Mouse (Mus musculus): ENCODE data around the gene Tbcd. TPM values are rescaled to one million over a fixed set of nuclear protein-coding genes. Genes with fewer than 3 reads are reported as not detected.

Tbcd gene
- polyA plus RNA-seq, 1 experiment from 2014 or later, result 57.1 TPM

DNA sequence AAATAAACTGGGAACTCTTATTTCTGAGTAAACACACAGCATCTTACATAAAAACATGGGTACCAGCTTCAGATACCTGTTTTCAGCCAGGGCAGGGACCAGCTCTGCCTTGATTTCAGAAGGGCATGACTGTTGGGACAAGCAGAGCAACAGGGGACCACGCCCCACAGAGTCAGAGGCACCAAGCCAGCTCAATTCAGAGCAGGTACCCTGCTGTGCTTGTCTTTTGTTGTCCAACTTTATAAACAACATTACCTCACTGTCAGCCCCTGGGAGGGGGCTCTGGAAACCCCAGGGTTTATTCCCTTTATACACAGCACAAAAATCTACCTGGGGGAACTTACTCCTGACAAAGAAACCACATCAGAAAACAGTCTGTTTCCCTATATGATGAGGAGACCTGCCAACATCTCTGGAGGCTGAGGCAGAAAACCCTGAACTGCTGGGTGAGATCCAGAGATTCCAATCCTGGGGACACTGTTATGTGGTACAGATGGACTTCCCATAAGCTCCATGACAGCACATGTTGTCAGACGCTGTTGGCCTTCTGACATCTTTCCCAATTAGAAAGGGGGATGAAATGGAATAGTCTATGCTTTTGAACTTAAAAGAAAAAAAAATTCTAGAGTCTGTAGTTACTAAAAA, 189.9 kb downstream of the Tbcd start:
- 58% methylated on average over 2 of the region's 2 CpGs for WGBS
- Histone ChIP-seq H3K27me3 (ENCODE audit: poor library complexity, severe bottlenecking) (no peaks in the 10 kb centered on the region), H3K27ac (no peak overlapping the region), H3K4me1 (peaks cover 6% of the 10 kb centered on the region; the same call in 1 of the 2 replicates), H3K36me3 (replicated peaks) (peaks cover 37% of the 10 kb centered on the region), H3K4me3 (no peak overlapping the region), H3K9me3 (no peaks in the 10 kb centered on the region)
- DNase-seq (ENCODE audit: extremely low spot score, low spot score), result no peak

DNA sequence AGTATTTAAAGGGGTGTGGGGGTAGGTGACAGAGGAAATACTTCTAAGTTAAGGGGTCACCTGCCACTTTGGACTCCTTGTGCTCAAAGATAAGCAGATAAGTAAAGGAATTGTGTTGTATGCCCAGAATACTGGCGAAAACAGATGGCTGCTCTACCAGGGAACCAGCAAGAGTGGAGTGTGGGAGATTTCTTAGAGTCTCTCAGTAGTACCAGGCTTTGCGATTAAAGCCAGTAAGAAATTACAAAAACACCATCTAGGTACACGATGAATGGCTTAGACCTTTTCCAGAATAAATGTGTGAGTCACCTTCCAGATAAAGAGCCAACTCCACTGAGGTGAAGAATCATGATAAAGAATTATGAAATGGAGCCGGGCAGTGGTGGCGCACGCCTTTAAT, 193.6 kb downstream of the Tbcd start:
- DNase-seq (ENCODE audit: extremely low spot score, low spot score), result no peak
- H3K27ac ChIP-seq, result no peak overlapping the region
- H3K27me3 ChIP-seq (ENCODE audit: poor library complexity, severe bottlenecking), result no peaks in the 10 kb centered on the region
- 94% methylated on average over 6 of the region's 6 CpGs for WGBS
- H3K9me3 ChIP-seq, result no peaks in the 10 kb centered on the region
- H3K4me3 ChIP-seq, result no peak overlapping the region
- H3K36me3 ChIP-seq (replicated peaks), result peaks cover 13% of the 10 kb centered on the region
- peaks cover 6% of the 10 kb centered on the region for H3K4me1 ChIP-seq

DNA sequence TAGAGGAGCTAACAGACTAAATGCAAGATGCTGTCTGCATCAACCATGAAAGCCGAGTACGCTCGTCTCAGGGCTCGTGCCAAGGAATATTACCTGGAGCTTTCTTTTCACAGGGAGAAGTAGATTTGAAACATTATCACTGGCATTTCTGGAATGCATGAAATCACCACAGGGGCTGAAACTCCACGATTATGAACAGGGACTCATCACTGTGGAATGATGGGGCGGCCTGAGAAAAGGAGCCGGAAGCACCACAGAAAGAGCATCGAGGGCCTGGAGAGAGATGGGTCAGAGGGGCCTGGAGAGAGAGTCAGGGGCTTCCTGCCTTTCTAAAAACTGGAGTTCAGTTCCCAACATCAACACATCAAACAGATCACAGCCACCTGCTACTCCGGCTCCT, 195.6 kb downstream of the Tbcd start:
- Histone ChIP-seq H3K27me3 (ENCODE audit: poor library complexity, severe bottlenecking) (no peaks in the 10 kb centered on the region), H3K4me1 (no peaks in the 10 kb centered on the region; the same call in 1 of the 2 replicates), H3K27ac (no peak overlapping the region), H3K4me3 (no peak overlapping the region), H3K36me3 (replicated peaks) (peaks cover 15% of the 10 kb centered on the region), H3K9me3 (no peaks in the 10 kb centered on the region)
- DNase-seq (ENCODE audit: extremely low spot score, low spot score), result no peak
- whole genome bisulfite sequencing, result 79% methylated on average over 9 of the region's 9 CpGs

DNA sequence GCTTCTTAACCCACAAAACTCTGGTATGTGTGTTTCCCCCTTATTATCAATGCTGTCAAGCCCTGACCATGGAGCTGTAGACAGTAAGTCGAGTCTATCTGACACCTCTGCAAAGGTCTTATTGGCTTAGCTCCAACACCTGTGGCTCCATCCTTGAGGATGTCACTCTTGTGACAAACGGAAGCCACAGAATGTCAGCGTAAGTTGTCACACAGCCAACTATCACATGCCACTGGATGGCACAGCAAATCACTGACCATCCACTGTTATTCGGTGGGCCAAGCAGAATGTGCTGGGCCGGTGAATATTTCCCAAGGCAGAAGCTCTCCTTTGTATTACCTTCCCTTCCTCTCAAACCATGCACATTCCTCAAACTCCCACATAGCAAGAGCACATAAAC, 196.4 kb downstream of the Tbcd start:
- H3K9me3 ChIP-seq, result no peaks in the 10 kb centered on the region
- WGBS, result 96% methylated on average over 5 of the region's 5 CpGs
- no peaks in the 10 kb centered on the region; the same call in 1 of the 2 replicates for H3K4me1 ChIP-seq
- no peaks in the 10 kb centered on the region for H3K27me3 ChIP-seq (ENCODE audit: poor library complexity, severe bottlenecking)
- H3K27ac ChIP-seq, result no peak overlapping the region
- H3K36me3 ChIP-seq (replicated peaks), result peaks cover 15% of the 10 kb centered on the region
- no peak overlapping the region for H3K4me3 ChIP-seq
- no peak for DNase-seq (ENCODE audit: extremely low spot score, low spot score)

DNA sequence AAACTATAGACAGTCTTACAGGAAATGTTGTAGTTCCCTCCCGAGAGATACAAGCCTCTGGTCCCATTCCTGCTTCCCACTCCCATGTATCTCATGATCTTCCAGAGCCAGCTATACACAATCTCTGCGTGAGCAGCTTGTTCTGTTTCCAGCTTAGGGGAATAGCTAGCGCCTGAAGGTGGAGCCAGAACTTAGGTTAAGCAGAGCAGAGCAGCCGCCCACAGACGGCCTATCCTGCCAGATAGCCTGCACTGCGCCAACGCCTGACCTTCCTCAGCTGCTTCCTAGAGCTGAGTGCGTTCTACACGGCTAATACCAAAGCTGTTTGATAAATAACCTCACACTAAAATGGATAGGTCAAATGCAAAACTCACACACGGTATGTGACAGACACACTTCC, 198.2 kb downstream of the Tbcd start:
- Histone ChIP-seq H3K4me1 (no peaks in the 10 kb centered on the region; the same call in 1 of the 2 replicates), H3K27ac (no peak overlapping the region), H3K36me3 (replicated peaks) (0 out of 2 replicates have a peak, but pooled peaks cover 11% of the 10 kb centered on the region), H3K27me3 (ENCODE audit: poor library complexity, severe bottlenecking) (no peaks in the 10 kb centered on the region), H3K4me3 (no peak overlapping the region), H3K9me3 (no peaks in the 10 kb centered on the region)
- DNase-seq (ENCODE audit: extremely low spot score, low spot score), result no peak
- 84% methylated on average over 10 of the region's 10 CpGs for WGBS

DNA sequence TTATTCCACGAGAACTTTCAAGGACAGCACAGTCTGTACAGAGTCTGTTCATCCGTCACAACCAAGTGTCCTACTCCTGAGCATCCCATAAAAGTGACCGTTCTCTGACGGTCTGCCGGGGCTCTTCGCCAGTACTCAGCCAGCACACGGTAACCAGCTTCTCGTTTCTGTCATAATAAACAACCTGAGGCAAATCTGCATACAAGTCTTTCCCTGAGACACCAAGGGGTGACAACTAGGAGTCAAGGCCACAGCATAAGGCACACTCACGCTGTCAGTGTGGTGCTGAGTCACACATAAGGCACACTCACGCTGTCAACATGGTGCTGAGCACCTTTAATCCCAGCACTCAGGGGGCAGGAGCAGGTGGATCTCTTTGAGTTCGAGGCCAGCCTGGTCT, 198.9 kb downstream of the Tbcd start:
- Histone ChIP-seq H3K36me3 (replicated peaks) (0 out of 2 replicates have a peak, but pooled peaks cover 11% of the 10 kb centered on the region), H3K4me3 (no peak overlapping the region), H3K27me3 (ENCODE audit: poor library complexity, severe bottlenecking) (no peaks in the 10 kb centered on the region), H3K9me3 (no peaks in the 10 kb centered on the region), H3K4me1 (no peaks in the 10 kb centered on the region; the same call in 1 of the 2 replicates), H3K27ac (no peak overlapping the region)
- 93% methylated on average over 11 of the region's 11 CpGs for WGBS
- no peak for DNase-seq (ENCODE audit: extremely low spot score, low spot score)

DNA sequence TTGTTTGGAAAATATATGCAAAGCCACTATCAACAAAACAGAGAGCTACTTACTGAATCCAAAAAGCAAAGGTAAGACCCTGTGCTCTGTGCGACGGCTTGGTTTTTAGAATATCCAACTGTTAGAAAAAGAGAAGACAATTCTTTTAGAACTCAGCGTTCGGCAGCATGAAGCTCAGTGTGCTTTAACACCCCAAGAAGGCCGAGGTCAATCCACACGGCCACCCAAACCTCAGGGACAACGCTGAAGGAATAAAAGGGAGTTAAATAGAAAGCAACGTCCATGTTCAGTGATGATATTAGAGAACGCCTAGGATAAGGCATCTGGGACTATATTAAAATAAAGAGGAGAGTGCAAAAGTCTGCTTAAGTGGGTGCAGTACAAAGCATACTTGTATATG, 199.8 kb downstream of the Tbcd start:
- 92% methylated on average over 9 of the region's 9 CpGs for WGBS
- Histone ChIP-seq H3K4me3 (no peak overlapping the region), H3K36me3 (replicated peaks) (0 out of 2 replicates have a peak, but pooled peaks cover 11% of the 10 kb centered on the region), H3K27ac (no peak overlapping the region), H3K9me3 (no peaks in the 10 kb centered on the region), H3K4me1 (no peaks in the 10 kb centered on the region; the same call in 1 of the 2 replicates), H3K27me3 (ENCODE audit: poor library complexity, severe bottlenecking) (no peaks in the 10 kb centered on the region)
- no peak for DNase-seq (ENCODE audit: extremely low spot score, low spot score)

DNA sequence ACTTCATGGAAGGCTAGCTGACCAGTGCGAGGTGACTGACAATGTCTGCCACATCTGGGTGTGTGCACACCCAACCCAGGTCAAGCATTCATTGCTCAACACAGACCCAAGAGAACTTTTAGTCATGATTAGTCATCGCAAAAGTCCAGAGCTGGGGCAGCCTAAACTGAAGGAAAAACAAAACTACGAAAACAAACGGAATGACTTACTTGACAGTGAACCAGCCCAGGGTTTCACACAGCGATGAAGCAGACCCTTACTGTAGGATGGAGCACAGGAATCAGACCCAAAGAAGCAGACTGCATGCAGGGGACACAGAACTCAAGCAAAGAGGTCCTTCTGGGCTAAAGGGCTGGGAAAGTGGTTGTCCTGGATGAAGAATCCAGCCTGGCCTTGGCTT, 200.2 kb downstream of the Tbcd start:
- H3K36me3 ChIP-seq (replicated peaks), result 0 out of 2 replicates have a peak, but pooled peaks cover 11% of the 10 kb centered on the region
- H3K9me3 ChIP-seq, result no peaks in the 10 kb centered on the region
- no peaks in the 10 kb centered on the region for H3K27me3 ChIP-seq (ENCODE audit: poor library complexity, severe bottlenecking)
- WGBS, result 92% methylated on average over 5 of the region's 5 CpGs
- DNase-seq (ENCODE audit: extremely low spot score, low spot score), result no peak
- no peaks in the 10 kb centered on the region; the same call in 1 of the 2 replicates for H3K4me1 ChIP-seq
- H3K27ac ChIP-seq, result no peak overlapping the region
- H3K4me3 ChIP-seq, result no peak overlapping the region

DNA sequence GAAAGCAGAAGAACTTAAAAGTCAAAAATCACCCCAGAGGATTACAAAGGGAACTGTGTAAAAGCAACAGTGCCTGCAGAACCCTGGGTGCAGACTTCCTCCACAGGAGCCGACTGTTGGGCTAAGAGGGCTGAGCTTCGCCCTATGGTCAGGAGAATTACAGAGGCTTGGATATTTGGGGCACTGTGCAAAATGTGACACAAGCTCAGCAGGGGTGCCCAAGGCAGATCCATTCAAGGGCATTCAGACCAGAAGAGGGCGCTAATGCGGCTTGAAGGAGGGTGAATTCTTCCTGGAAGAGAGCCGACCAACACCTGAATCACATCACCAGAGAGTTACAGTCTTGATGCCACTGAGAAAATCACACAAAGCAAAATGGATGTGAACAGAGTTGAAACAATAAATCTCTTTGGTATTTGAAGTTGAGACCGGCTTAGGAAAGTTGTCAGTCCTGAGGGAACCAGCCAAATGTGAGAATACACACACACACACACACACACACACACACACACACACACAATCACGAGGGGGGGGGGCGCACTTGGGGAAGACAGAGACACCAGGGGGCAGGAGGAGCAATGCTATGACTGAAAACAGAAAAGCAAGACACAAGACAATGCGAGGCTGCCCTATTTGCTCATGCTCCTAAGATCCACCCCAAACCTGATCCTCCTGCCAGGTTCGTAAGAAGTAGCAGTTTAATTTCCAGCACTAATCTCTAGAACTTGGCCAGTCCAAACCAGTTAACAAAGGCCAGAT, 201.0 kb downstream of the Tbcd start:
- H3K9me3 ChIP-seq, result no peaks in the 10 kb centered on the region
- no peak overlapping the region for H3K27ac ChIP-seq
- peak; percentile 32 for DNase-seq (ENCODE audit: extremely low spot score, low spot score)
- H3K4me3 ChIP-seq, result no peak overlapping the region
- H3K4me1 ChIP-seq, result no peaks in the 10 kb centered on the region
- 57% methylated on average over 10 of the region's 10 CpGs for WGBS
- H3K27me3 ChIP-seq (ENCODE audit: poor library complexity, severe bottlenecking), result no peaks in the 10 kb centered on the region
- 0 out of 2 replicates have a peak, but pooled peaks cover 11% of the 10 kb centered on the region for H3K36me3 ChIP-seq (replicated peaks)

DNA sequence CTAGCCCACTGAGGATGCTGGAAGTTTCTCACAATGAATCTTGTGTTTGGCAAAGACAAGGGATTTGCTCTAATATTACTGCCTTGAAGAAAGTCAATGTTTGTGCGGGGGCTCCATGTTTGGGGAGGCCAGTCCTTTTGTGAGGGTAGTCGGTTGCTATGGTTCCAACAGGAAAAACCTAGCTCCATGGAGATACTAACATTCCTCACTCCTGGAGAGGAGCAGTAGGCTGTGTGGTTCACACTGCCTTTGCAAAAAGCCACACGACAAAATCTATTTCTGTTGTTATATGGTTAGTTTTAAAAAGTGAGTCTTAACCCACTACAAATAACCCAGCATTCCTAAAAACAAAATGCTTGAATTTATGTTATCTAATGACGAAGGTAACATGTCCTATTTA, 201.9 kb downstream of the Tbcd start:
- no peaks in the 10 kb centered on the region for H3K9me3 ChIP-seq
- 92% methylated on average over 4 of the region's 4 CpGs for WGBS
- DNase-seq (ENCODE audit: extremely low spot score, low spot score), result no peak
- H3K4me1 ChIP-seq, result no peaks in the 10 kb centered on the region
- H3K27me3 ChIP-seq (ENCODE audit: poor library complexity, severe bottlenecking), result no peaks in the 10 kb centered on the region
- 0 out of 2 replicates have a peak, but pooled peaks cover 9% of the 10 kb centered on the region for H3K36me3 ChIP-seq (replicated peaks)
- H3K27ac ChIP-seq, result no peak overlapping the region
- H3K4me3 ChIP-seq, result no peak overlapping the region

DNA sequence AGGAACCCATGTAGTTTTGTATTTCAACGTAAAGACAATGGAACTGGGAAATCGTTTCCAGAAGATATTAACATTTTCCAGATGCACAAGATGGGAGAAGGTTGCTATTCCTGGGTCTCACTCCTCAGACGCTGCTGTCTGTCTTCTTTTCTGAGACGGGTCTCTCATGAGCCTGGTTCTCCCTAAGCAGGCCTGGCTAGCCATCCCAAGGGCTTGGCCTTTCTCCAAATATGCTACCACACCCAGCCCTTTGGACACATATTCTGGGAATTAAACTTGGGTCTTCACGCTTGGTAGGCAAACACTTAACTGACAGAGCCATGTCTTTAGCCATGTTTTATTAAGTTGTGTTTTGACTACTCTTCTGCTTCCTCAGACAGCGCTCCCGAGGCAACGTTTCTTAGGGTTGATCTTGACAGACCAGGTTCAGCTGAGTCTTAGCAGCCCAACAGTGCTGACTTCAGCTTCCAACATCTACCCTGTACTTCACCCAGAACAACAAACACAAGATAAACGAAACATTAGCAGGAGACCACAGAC, 202.7 kb downstream of the Tbcd start:
- H3K36me3 ChIP-seq (replicated peaks), result 0 out of 2 replicates have a peak, but pooled peaks cover 6% of the 10 kb centered on the region
- WGBS, result 87% methylated on average over 9 of the region's 9 CpGs
- H3K27ac ChIP-seq, result no peak overlapping the region
- H3K4me1 ChIP-seq, result no peaks in the 10 kb centered on the region
- H3K9me3 ChIP-seq, result no peaks in the 10 kb centered on the region
- DNase-seq (ENCODE audit: extremely low spot score, low spot score), result no peak
- H3K4me3 ChIP-seq, result no peak overlapping the region
- H3K27me3 ChIP-seq (ENCODE audit: poor library complexity, severe bottlenecking), result no peaks in the 10 kb centered on the region

DNA sequence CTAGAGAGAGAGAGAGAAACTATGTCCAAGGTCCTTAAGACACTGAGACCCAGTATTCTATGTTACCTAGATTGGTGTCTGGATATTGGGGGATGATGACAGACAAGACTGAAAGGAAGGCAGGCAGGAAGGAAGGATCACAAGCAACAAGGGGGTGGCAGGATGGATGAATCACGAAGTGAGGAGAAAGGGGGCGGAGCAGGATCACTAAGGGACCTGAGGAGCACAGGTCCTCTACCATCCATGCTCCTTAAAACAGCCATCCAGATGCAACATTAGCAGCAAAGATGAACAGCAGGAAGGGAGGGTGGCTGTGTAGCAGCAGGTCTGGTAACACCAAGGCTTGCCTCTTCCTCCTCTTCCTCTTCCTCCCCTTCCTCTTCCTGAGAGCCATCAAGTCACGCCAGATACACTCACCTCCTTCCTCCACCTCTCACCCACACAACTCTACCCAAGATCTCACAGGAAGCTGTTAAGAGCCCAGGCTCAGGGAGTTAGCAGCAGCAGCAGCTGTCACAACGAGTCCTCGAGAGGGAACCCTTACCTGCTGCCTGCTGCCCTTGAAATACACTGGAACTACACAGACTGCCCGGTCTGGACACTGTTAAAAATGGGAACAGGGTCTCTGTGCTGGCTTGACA, 203.5 kb downstream of the Tbcd start:
- no peak for DNase-seq (ENCODE audit: extremely low spot score, low spot score)
- 84% methylated on average over 6 of the region's 6 CpGs for WGBS
- Histone ChIP-seq H3K27me3 (ENCODE audit: poor library complexity, severe bottlenecking) (no peaks in the 10 kb centered on the region), H3K4me3 (no peak overlapping the region), H3K4me1 (no peaks in the 10 kb centered on the region), H3K27ac (no peak overlapping the region), H3K36me3 (replicated peaks) (peaks cover 13% of the 10 kb centered on the region), H3K9me3 (no peaks in the 10 kb centered on the region)

Measured in forebrain, embryonic 10.5 days (tissue).